Mouse (Mus musculus) liver, postnatal 0 days (tissue): Measurements from ENCODE around the gene Slx4ip.

Experiments
- CTCF ChIP-seq: sonication (generic); IDR thresholded peaks from 2 replicates; pipeline ENCODE4 v1.5.1; 2016; ENCODE audit warnings: antibody characterized with exemption, low read depth
- EP300 ChIP-seq: IDR thresholded peaks from 2 replicates; pipeline ENCODE4 v1.6.1; 2016; ENCODE audit warnings: antibody characterized with exemption, low read depth, mild to moderate bottlenecking

DNA sequence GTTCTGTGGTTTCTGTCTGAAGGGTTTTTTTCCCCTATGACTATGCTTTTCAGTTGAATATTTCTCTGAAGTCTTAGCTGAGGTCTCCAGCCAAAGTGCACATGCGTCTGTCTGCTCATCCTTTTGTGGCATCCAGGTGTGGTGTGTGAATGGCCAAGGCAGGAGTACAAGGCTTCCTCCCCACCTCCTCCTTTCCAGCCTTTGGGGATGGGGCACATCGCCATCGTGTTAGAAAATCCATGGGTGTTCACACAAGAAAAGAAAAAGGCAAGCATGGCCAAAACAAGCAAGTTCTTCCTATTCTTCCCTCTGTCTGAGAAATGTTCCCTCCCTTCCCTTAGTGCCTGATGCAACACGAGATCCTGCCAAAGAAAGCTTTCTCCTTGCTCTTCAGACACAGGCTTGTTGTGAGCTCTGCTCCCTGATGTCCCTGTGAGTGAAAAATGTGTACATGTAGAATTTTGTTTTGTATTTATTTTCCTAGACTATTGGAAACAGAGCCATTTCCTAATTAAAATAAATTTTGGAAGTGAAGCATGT, 122.9 kb downstream of the Slx4ip start:
- TF ChIP-seq CTCF = no peak
- no peak for TF ChIP-seq EP300
